ENCODE assay signal across 21 mouse cellular contexts in the genomic region with DNA sequence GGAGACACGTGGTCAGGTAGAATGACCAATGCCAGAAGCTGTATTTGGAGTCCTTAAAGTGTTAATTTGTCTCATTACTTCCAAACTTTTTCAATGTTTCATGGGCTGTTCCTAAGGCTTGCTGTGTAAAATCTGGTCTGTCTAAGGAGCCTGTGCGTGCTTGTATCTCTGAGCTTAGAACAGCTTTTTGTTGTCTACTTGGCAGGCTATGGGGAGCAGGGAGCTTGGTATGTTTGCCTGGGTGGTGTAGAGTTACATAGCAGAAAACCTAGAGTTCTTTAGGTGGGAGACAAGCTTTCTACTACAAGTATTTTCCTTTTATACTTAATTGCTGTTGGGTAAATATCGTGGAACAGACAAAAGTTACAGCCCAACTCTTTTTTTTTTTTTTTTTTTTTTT.
DNase-seq lines count a peak whose midpoint lies in the region; ATAC-seq and TF ChIP-seq lines count a peak whose summit lies in the region.
"Had no signal": no experiment of that assay in that cellular context is flagged by ENCODE, and none has a peak within 500 bp of the region (broad histone marks: within the 10 kb centered on the region; RNA-seq: fewer than 3 reads in every experiment).

No protein-coding gene starts in this region.

- peak; percentile 77; the same call in 1 of the 2 replicates for ATAC-seq in kidney, embryonic 14.5 days (ENCODE audit: low FRiP score, low TSS enrichment)
- ATAC-seq in embryonic facial prominence, embryonic 15.5 days (ENCODE audit: insufficient number of reproducible peaks, low FRiP score, low TSS enrichment, low read depth): peak; percentile 57; the same call in 1 of the 2 replicates
- ATAC-seq in stomach, embryonic 14.5 days (ENCODE audit: insufficient number of reproducible peaks, insufficient read depth, low FRiP score, low read depth): peak; percentile 37; the same call in 1 of the 2 replicates
- ATAC-seq: forebrain, embryonic 14.5 days; Patski had no signal

- no peak overlapping the region for H3K4me2 ChIP-seq in kidney, embryonic 14.5 days (replicated peaks; ENCODE audit: low read depth, low read length)
- no peak overlapping the region for H3K4me2 ChIP-seq in embryonic facial prominence, embryonic 15.5 days (replicated peaks)
- no peak overlapping the region for H3K4me2 ChIP-seq in stomach, embryonic 14.5 days (replicated peaks; ENCODE audit: low read depth, low read length)
- H3K4me2 ChIP-seq: embryonic facial prominence, embryonic 12.5 days; heart, embryonic 11.5 days; hindbrain, embryonic 12.5 days; liver, embryonic 15.5 days; midbrain, embryonic 11.5 days had no signal

- no peaks in the 10 kb centered on the region for H3K9me3 ChIP-seq in kidney, embryonic 14.5 days (ENCODE audit: control insufficient read depth, low read length)
- no peaks in the 10 kb centered on the region for H3K9me3 ChIP-seq in embryonic facial prominence, embryonic 10.5 days
- no peaks in the 10 kb centered on the region for H3K9me3 ChIP-seq in embryonic facial prominence, embryonic 15.5 days (replicated peaks)
- no peaks in the 10 kb centered on the region for H3K9me3 ChIP-seq in stomach, embryonic 14.5 days (ENCODE audit: control insufficient read depth, low read depth, low read length)
- H3K9me3 ChIP-seq: embryonic facial prominence, embryonic 12.5 days; hindbrain, embryonic 12.5 days; liver, embryonic 15.5 days had no signal

- no peak overlapping the region for H3K4me3 ChIP-seq in kidney, embryonic 14.5 days (ENCODE audit: low read length)
- H3K4me3 ChIP-seq in embryonic facial prominence, embryonic 10.5 days: no peak overlapping the region
- no peak overlapping the region for H3K4me3 ChIP-seq in embryonic facial prominence, embryonic 15.5 days (replicated peaks)
- no peak overlapping the region for H3K4me3 ChIP-seq in stomach, embryonic 14.5 days (ENCODE audit: low read depth, low read length)
- no peak overlapping the region for H3K4me3 ChIP-seq in layer of hippocampus, adult 2 months
- H3K4me3 ChIP-seq: embryonic facial prominence, embryonic 12.5 days; gastrocnemius, adult 2 months; hindbrain, embryonic 12.5 days; liver, embryonic 15.5 days had no signal

- no peaks in the 10 kb centered on the region for H3K27me3 ChIP-seq in kidney, embryonic 14.5 days (ENCODE audit: control insufficient read depth, insufficient read depth, low read length)
- no peaks in the 10 kb centered on the region for H3K27me3 ChIP-seq in embryonic facial prominence, embryonic 10.5 days (replicated peaks; ENCODE audit: low read depth, poor library complexity, severe bottlenecking)
- H3K27me3 ChIP-seq in embryonic facial prominence, embryonic 15.5 days: no peaks in the 10 kb centered on the region
- no peaks in the 10 kb centered on the region for H3K27me3 ChIP-seq in stomach, embryonic 14.5 days (ENCODE audit: control insufficient read depth, insufficient read depth, low read length)
- H3K27me3 ChIP-seq: embryonic facial prominence, embryonic 12.5 days; hindbrain, embryonic 12.5 days; liver, embryonic 15.5 days; Patski had no signal

- no peak for DNase-seq in kidney, adult 18-20 months
- DNase-seq in embryonic facial prominence, embryonic 10.5 days (ENCODE audit: low spot score): no peak
- no peak for DNase-seq in layer of hippocampus, adult 2 months (ENCODE audit: low spot score in 2 of 2)
- no peak for DNase-seq in cerebellum, adult 8-10 months
- DNase-seq: adrenal gland, adult 2 months; cerebellum, adult 11 months; cerebellum, postnatal 14 days; gastrocnemius, adult 2 months; kidney, adult 2 months; liver; lung, postnatal 10 days had no signal

- H3K36me3 ChIP-seq in kidney, embryonic 14.5 days (ENCODE audit: control insufficient read depth, insufficient read depth, low read length): peaks cover 3% of the 10 kb centered on the region; the same call in 1 of the 2 replicates
- H3K36me3 ChIP-seq in embryonic facial prominence, embryonic 10.5 days (replicated peaks): peaks cover 19% of the 10 kb centered on the region
- H3K36me3 ChIP-seq in embryonic facial prominence, embryonic 15.5 days: 0 out of 2 replicates have a peak, but pooled peaks cover 6% of the 10 kb centered on the region
- no peaks in the 10 kb centered on the region for H3K36me3 ChIP-seq in stomach, embryonic 14.5 days (ENCODE audit: control insufficient read depth, insufficient read depth, low read length)
- H3K36me3 ChIP-seq: hindbrain, embryonic 12.5 days; liver, embryonic 15.5 days had no signal

- WGBS in kidney, embryonic 14.5 days: 36% methylated on average over 3 of the region's 3 CpGs
- 59% methylated on average over 3 of the region's 3 CpGs for WGBS in embryonic facial prominence, embryonic 10.5 days
- WGBS in embryonic facial prominence, embryonic 15.5 days: 26% methylated on average over 3 of the region's 3 CpGs
- 39% methylated on average over 3 of the region's 3 CpGs for WGBS in stomach, embryonic 14.5 days

- H3K27ac ChIP-seq in kidney, embryonic 14.5 days (ENCODE audit: low read depth, low read length): peak overlapping the region; percentile 13; the same call in 1 of the 2 replicates
- peak overlapping the region; percentile 48; the same call in 1 of the 2 replicates for H3K27ac ChIP-seq in embryonic facial prominence, embryonic 10.5 days (replicated peaks)
- peak overlapping the region; percentile 68; the same call in 1 of the 2 replicates for H3K27ac ChIP-seq in embryonic facial prominence, embryonic 15.5 days (replicated peaks)
- peak overlapping the region; percentile 10; the same call in 1 of the 2 replicates for H3K27ac ChIP-seq in stomach, embryonic 14.5 days (ENCODE audit: low read length)
- no peak overlapping the region for H3K27ac ChIP-seq in layer of hippocampus, adult 2 months
- H3K27ac ChIP-seq: gastrocnemius, adult 2 months; hindbrain, embryonic 12.5 days; liver, embryonic 15.5 days had no signal

- no peak for TF ChIP-seq CTCF in layer of hippocampus, adult 2 months (conservative IDR thresholded peaks at IDR 0.05)

- peaks cover 30% of the 10 kb centered on the region for H3K4me1 ChIP-seq in kidney, embryonic 14.5 days (ENCODE audit: control insufficient read depth, insufficient read depth, low read length)
- peaks cover 41% of the 10 kb centered on the region for H3K4me1 ChIP-seq in embryonic facial prominence, embryonic 10.5 days
- H3K4me1 ChIP-seq in embryonic facial prominence, embryonic 15.5 days: peaks cover 32% of the 10 kb centered on the region
- H3K4me1 ChIP-seq in stomach, embryonic 14.5 days (ENCODE audit: control insufficient read depth, insufficient read depth, low read length): peaks cover 19% of the 10 kb centered on the region
- H3K4me1 ChIP-seq: liver, embryonic 15.5 days had no signal

- H3K9ac ChIP-seq in kidney, embryonic 14.5 days (ENCODE audit: low read depth, low read length): no peak overlapping the region
- no peak overlapping the region for H3K9ac ChIP-seq in embryonic facial prominence, embryonic 15.5 days
- H3K9ac ChIP-seq in stomach, embryonic 14.5 days (replicated peaks; ENCODE audit: low read depth, low read length): no peak overlapping the region
- H3K9ac ChIP-seq: embryonic facial prominence, embryonic 12.5 days; hindbrain, embryonic 12.5 days; liver, embryonic 15.5 days had no signal
